Mouse (Mus musculus): ENCODE results near the gene Epb41l1. TPM values are rescaled to one million over a fixed set of nuclear protein-coding genes. Genes with fewer than 3 reads are reported as not detected.

Epb41l1 gene
- total and polyA plus RNA-seq, 2 experiments from 2014 or later, result 10.0 to 211 TPM

DNA sequence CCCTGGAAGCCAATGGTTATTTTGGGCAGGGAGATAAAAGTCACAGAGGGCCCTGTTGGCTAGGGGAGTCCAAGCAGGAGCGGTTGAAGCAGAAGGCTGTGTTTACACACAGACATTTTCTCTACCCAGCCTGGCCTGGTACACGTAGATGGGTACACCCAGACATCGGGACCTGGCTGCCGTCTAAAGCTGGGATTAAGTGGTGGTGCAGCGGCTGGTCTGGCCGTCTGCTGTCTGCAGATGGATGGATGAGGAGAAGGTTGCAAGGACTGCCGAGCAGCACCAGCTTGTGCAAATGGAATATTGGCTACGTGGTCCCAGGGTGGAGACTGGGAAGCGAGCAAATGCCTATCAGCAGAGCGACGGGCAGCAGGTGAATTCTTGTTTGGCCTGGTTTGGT, 46.8 kb downstream of the Epb41l1 start:
- WGBS, result 78% methylated on average over 11 of the region's 11 CpGs
- Histone ChIP-seq H3K4me2 (ENCODE audit: low read depth) (no peak overlapping the region), H3K36me3 (ENCODE audit: insufficient read depth) (no peaks in the 10 kb centered on the region), H3K4me1 (ENCODE audit: insufficient read depth) (peaks cover 4% of the 10 kb centered on the region; the same call in 1 of the 2 replicates), H3K9me3 (ENCODE audit: low read length) (no peaks in the 10 kb centered on the region), H3K27me3 (ENCODE audit: insufficient read depth, low read length) (no peaks in the 10 kb centered on the region), H3K27ac (ENCODE audit: low read depth, low read length) (no peak overlapping the region), H3K4me3 (ENCODE audit: low read depth, low read length) (no peak overlapping the region), H3K9ac (no peak overlapping the region)
- TF ChIP-seq CTCF (IDR thresholded peaks at IDR 0.05; ENCODE audit: low read depth), result no peak
- DNase-seq (no peak), ATAC-seq (peak; percentile 58)

- 79% methylated on average over 5 of the region's 5 CpGs for WGBS
- no peak for TF ChIP-seq CTCF (IDR thresholded peaks at IDR 0.05; ENCODE audit: low read depth)
Observed at GRCm38 (mm10) chr2:156468890-156469289, 48.2 kb downstream of the Epb41l1 start.

DNA sequence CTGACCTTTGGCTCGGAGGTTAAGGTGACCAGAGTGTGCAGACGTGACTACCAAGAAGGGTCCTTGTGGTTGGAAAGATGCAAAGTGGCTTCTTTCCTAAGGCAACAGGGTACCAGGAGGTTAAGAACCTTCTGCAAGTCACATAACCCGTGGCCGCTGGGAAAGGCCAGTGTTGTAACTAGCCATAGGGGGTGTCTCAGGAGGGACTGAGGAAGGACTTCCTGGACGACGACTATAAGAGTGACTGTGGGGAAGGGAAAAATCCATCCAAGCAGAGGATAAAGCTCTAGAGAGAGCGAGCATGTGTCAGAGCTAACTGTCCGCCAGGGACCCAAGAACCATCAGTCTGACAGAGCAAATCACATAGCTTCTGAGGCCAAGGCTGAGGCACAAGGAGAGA, 48.8 kb downstream of the Epb41l1 start:
- H3K27ac ChIP-seq (ENCODE audit: low read depth, low read length), result peak overlapping the region; percentile 60; the same call in 1 of the 2 replicates
- no peak overlapping the region for H3K4me3 ChIP-seq (ENCODE audit: low read depth, low read length)
- H3K36me3 ChIP-seq (ENCODE audit: insufficient read depth), result no peaks in the 10 kb centered on the region
- peaks cover 4% of the 10 kb centered on the region; the same call in 1 of the 2 replicates for H3K4me1 ChIP-seq (ENCODE audit: insufficient read depth)
- no peaks in the 10 kb centered on the region for H3K9me3 ChIP-seq (ENCODE audit: low read length)
- no peak overlapping the region for H3K9ac ChIP-seq
- no peak overlapping the region for H3K4me2 ChIP-seq (ENCODE audit: low read depth)
- WGBS, result 74% methylated on average over 8 of the region's 8 CpGs
- DNase-seq, result no peak
- no peak for TF ChIP-seq CTCF (IDR thresholded peaks at IDR 0.05; ENCODE audit: low read depth)
- H3K27me3 ChIP-seq (ENCODE audit: insufficient read depth, low read length), result no peaks in the 10 kb centered on the region
- no peak for ATAC-seq

More at GRCm38 (mm10) chr2:156468890-156469289, 48.2 kb downstream of the Epb41l1 start:
- H3K9me3 ChIP-seq (ENCODE audit: low read length), result no peaks in the 10 kb centered on the region
- peak overlapping the region; percentile 60 for H3K27ac ChIP-seq (ENCODE audit: low read depth, low read length)
- H3K36me3 ChIP-seq (ENCODE audit: insufficient read depth), result no peaks in the 10 kb centered on the region
- ATAC-seq (peak; percentile 36; the same call in 1 of the 2 replicates), DNase-seq (peak; percentile 70)
- no peak overlapping the region for H3K4me3 ChIP-seq (ENCODE audit: low read depth, low read length)
- peaks cover 4% of the 10 kb centered on the region; the same call in 1 of the 2 replicates for H3K4me1 ChIP-seq (ENCODE audit: insufficient read depth)
- H3K27me3 ChIP-seq (ENCODE audit: insufficient read depth, low read length), result no peaks in the 10 kb centered on the region
- H3K4me2 ChIP-seq (ENCODE audit: low read depth), result no peak overlapping the region
- H3K9ac ChIP-seq, result no peak overlapping the region

GRCm38 (mm10) chr2:156470938-156471337, 50.2 kb downstream of the Epb41l1 start:
- WGBS, result 75% methylated on average over 7 of the region's 7 CpGs
- no peak for TF ChIP-seq CTCF (IDR thresholded peaks at IDR 0.05; ENCODE audit: low read depth)
- H3K4me1 ChIP-seq (ENCODE audit: insufficient read depth), result peaks cover 10% of the 10 kb centered on the region
- DNase-seq (no peak), ATAC-seq (no peak)
- H3K27ac ChIP-seq (ENCODE audit: low read depth, low read length), result 0 out of 2 replicates have a peak overlapping the region, but pooled peaks have one; percentile 15
- no peaks in the 10 kb centered on the region for H3K27me3 ChIP-seq (ENCODE audit: insufficient read depth, low read length)
- H3K9ac ChIP-seq, result no peak overlapping the region
- H3K4me2 ChIP-seq (ENCODE audit: low read depth), result no peak overlapping the region
- H3K4me3 ChIP-seq (ENCODE audit: low read depth, low read length), result no peak overlapping the region
- H3K36me3 ChIP-seq (ENCODE audit: insufficient read depth), result no peaks in the 10 kb centered on the region
- H3K9me3 ChIP-seq (ENCODE audit: low read length), result no peaks in the 10 kb centered on the region

DNA sequence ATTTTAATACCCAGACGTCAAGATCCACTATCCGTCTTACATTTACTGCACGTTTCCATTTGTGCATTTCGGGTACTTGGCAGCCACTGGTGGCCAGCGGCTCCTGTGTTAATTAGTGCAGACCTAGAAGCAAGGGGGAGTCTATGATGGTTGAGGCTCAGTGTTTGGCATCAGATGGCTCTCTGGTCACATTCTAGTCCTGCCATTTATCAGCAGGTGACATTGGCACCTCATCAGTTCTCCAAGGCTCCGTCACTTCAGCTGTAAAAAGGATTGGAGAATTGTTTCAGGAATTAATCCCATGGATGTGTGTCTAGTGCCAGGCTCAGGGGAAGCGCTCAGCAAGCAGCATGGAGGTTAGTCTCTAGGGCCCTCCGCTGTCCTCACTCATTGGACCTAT, 51.6 kb downstream of the Epb41l1 start:
- H3K27me3 ChIP-seq (ENCODE audit: insufficient read depth, low read length), result no peaks in the 10 kb centered on the region
- no peak overlapping the region for H3K9ac ChIP-seq
- H3K36me3 ChIP-seq (ENCODE audit: insufficient read depth), result no peaks in the 10 kb centered on the region
- H3K4me2 ChIP-seq (ENCODE audit: low read depth), result no peak overlapping the region
- H3K4me3 ChIP-seq (ENCODE audit: low read depth, low read length), result no peak overlapping the region
- ATAC-seq, result no peak
- H3K27ac ChIP-seq (ENCODE audit: low read depth, low read length), result no peak overlapping the region
- no peak for DNase-seq
- no peaks in the 10 kb centered on the region for H3K9me3 ChIP-seq (ENCODE audit: low read length)
- TF ChIP-seq CTCF (IDR thresholded peaks at IDR 0.05; ENCODE audit: low read depth), result no peak
- 76% methylated on average over 8 of the region's 8 CpGs for WGBS
- peaks cover 18% of the 10 kb centered on the region for H3K4me1 ChIP-seq (ENCODE audit: insufficient read depth)

DNA sequence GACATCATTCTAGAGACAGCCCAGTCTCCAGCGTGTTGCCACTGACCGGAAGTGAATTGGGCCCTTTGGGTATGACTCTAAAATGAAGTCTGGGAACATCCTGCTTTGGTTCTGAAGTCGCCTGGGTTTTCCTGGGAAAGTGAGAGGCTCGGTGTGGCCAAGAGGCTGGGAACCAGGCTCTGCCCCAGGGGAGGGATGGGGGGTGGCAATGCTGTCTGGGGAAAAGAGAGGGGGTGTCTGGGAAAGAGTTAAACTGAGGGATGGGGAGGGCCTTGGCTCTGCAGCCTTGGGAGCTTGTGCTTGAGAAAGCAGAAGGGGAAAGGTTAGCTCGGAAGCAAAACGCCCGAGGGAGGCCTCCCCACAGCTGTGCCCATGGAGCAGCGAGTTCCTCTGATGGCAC, 53.0 kb downstream of the Epb41l1 start:
- H3K27me3 ChIP-seq (ENCODE audit: insufficient read depth, low read length), result no peaks in the 10 kb centered on the region
- H3K4me3 ChIP-seq (ENCODE audit: low read depth, low read length), result no peak overlapping the region
- no peak overlapping the region for H3K27ac ChIP-seq (ENCODE audit: low read depth, low read length)
- TF ChIP-seq CTCF (IDR thresholded peaks at IDR 0.05; ENCODE audit: low read depth), result no peak
- no peaks in the 10 kb centered on the region for H3K36me3 ChIP-seq (ENCODE audit: insufficient read depth)
- DNase-seq (no peak), ATAC-seq (no peak)
- H3K4me1 ChIP-seq (ENCODE audit: insufficient read depth), result peaks cover 18% of the 10 kb centered on the region
- no peak overlapping the region for H3K4me2 ChIP-seq (ENCODE audit: low read depth)
- no peak overlapping the region for H3K9ac ChIP-seq
- WGBS, result 75% methylated on average over 8 of the region's 8 CpGs
- H3K9me3 ChIP-seq (ENCODE audit: low read length), result no peaks in the 10 kb centered on the region

GRCm38 (mm10) chr2:156474111-156474510, 53.4 kb downstream of the Epb41l1 start:
- no peak overlapping the region for H3K27ac ChIP-seq (ENCODE audit: low read depth, low read length)
- peaks cover 17% of the 10 kb centered on the region for H3K4me1 ChIP-seq (ENCODE audit: insufficient read depth)
- no peak overlapping the region for H3K9ac ChIP-seq
- H3K4me2 ChIP-seq (ENCODE audit: low read depth), result no peak overlapping the region
- no peak overlapping the region for H3K4me3 ChIP-seq (ENCODE audit: low read depth, low read length)
- no peak for TF ChIP-seq CTCF (IDR thresholded peaks at IDR 0.05; ENCODE audit: low read depth)
- H3K36me3 ChIP-seq (ENCODE audit: insufficient read depth), result no peaks in the 10 kb centered on the region
- DNase-seq (no peak), ATAC-seq (no peak)
- 73% methylated on average over 3 of the region's 3 CpGs for WGBS
- H3K27me3 ChIP-seq (ENCODE audit: insufficient read depth, low read length), result no peaks in the 10 kb centered on the region
- H3K9me3 ChIP-seq (ENCODE audit: low read length), result no peaks in the 10 kb centered on the region

All from forebrain, postnatal 0 days (tissue).